Mouse (Mus musculus) neural tube, embryonic 12.5 days (tissue): ENCODE measurements around the gene Fbxo44. TPM values are rescaled to one million over a fixed set of nuclear protein-coding genes. Genes with fewer than 3 reads are reported as not detected.

Source experiments
- ATAC-seq: fragments of 200-750 bp; cut with Nextera tagmentation; 2 replicates; pipeline ENCODE4 v1.8.0; 2017; ENCODE audit warnings: low read depth, mild to moderate bottlenecking, moderate TSS enrichment, moderate library complexity; ENCODE audit not compliant: low FRiP score
- H3K27ac ChIP-seq: fragments of 300-500 bp; sonication (generic); 2 replicates; pipeline ENCODE4 v1.5.1; 2016
- H3K27me3 ChIP-seq: fragments of 300-500 bp; sonication (generic); replicated peaks from 2 replicates; pipeline ENCODE4 v1.6.1; 2016; ENCODE audit warnings: mild to moderate bottlenecking
- H3K36me3 ChIP-seq: fragments of 300-500 bp; sonication (generic); 2 replicates; pipeline ENCODE4 v1.6.1; 2016; ENCODE audit warnings: mild to moderate bottlenecking
- H3K4me1 ChIP-seq: fragments of 300-500 bp; sonication (generic); 2 replicates; pipeline ENCODE4 v1.6.1; 2016
- H3K4me2 ChIP-seq: fragments of 300-500 bp; sonication (generic); replicated peaks from 2 replicates; pipeline ENCODE4 v1.6.1; 2016; ENCODE audit warnings: mild to moderate bottlenecking
- H3K4me3 ChIP-seq: fragments of 300-500 bp; sonication (generic); 2 replicates; pipeline ENCODE4 v1.5.1; 2016
- H3K9ac ChIP-seq: fragments of 300-500 bp; sonication (generic); 2 replicates; pipeline ENCODE4 v1.6.1; 2016; ENCODE audit warnings: mild to moderate bottlenecking
- H3K9me3 ChIP-seq: fragments of 300-500 bp; sonication (generic); 2 replicates; pipeline ENCODE4 v1.6.1; 2016; ENCODE audit warnings: mild to moderate bottlenecking
- WGBS: fragments of 180-500 bp; shearing (Covaris S2); methylation state at CpG from one replicate; pipeline ENCODE4 v1.1.7; 2016; 5-methylcytosine and 5-hydroxymethylcytosine counted together
- polyA plus RNA-seq: library from polyadenylated mRNA; unstranded; fragments of >200 nt; fragmentation: Nextera tagmentation; extraction: Ambion mirVana; gene quantifications from 2 replicates; pipeline ENCODE4 v1.2.1, GENCODE M21; 2016

Fbxo44 gene
- polyA plus RNA-seq, 1 experiment from 2014 or later = 82.3 TPM

DNA sequence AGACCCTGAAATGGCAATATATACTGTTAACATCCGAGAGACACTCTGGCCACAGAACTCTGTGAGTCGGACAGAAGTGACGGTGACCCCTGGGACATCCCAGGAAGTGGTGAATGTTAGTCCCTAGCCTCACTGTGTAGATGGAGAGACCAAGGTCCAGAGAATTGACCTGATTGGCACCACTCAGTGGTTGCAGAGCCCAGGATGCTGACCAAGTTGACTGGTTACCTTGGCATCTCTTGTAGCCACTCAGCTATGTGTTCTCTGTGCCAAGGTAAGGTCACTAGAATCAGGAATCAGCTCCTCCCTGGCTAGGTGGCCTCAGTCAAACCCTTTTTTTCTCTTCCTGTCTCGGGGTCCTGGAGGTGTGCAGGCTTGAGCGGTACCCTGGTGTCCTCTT, 16.6 kb downstream of the Fbxo44 start:
- H3K9me3 ChIP-seq = no peaks in the 10 kb centered on the region
- no peak overlapping the region for H3K27ac ChIP-seq
- H3K27me3 ChIP-seq = no peaks in the 10 kb centered on the region
- H3K4me2 ChIP-seq = no peak overlapping the region
- H3K4me3 ChIP-seq = no peak overlapping the region
- peaks cover 40% of the 10 kb centered on the region for H3K36me3 ChIP-seq
- ATAC-seq = no peak
- H3K9ac ChIP-seq = no peak overlapping the region
- 88% methylated on average over 5 of the region's 5 CpGs for WGBS
- H3K4me1 ChIP-seq = peaks cover 15% of the 10 kb centered on the region

DNA sequence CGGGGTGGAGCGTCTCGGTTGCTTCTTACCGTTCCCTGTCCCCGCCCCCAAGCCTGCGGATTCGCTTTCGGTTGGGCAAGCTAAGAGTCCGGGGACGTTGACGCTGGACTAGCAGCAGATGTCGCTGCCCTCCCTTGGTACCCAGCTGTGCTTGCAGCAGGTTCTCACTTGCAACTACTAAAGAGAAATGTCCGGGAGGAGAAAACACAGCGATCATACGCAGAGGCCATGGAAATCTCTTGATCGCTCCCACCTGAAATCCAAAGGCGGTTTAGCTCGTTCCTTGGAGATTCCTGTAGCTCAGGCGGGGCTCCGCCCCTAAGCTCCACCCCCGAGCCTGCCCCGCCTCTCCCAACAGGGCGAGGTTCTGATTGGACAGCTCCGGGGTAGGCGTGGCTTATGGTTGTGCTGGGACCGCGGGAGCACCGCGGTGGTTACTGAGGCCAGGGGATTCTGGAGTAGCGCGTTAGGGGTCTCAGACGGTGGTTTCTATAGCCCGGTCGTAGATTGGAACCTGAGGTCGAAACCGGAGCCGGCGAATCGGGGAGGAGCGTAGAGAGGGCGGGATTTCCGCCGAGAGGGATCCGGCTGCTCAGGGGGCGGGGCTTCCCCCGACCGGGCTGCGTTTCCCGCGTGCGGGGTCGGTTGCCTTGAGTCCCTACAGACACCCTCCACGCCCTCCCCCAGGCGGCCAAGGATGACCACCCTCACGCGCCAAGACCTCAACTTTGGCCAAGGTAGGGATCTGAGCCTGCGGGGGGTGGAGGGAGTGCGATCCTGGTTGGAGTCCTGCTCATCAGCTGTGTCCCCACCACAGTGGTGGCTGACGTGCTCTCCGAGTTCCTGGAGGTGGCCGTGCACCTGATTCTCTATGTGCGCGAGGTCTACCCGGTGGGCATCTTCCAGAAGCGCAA, 19.9 kb downstream of the Fbxo44 start:
- Histone ChIP-seq H3K36me3 (peaks cover 13% of the 10 kb centered on the region), H3K9ac (peak overlapping the region; percentile 68), H3K9me3 (no peaks in the 10 kb centered on the region), H3K27ac (peak overlapping the region; percentile 67), H3K4me2 (peak overlapping the region; percentile 88), H3K27me3 (no peaks in the 10 kb centered on the region), H3K4me1 (peaks cover 15% of the 10 kb centered on the region), H3K4me3 (peak overlapping the region; percentile 59)
- peak; percentile 94 for ATAC-seq
- WGBS = under 1% methylated on average over 65 of the region's 65 CpGs

DNA sequence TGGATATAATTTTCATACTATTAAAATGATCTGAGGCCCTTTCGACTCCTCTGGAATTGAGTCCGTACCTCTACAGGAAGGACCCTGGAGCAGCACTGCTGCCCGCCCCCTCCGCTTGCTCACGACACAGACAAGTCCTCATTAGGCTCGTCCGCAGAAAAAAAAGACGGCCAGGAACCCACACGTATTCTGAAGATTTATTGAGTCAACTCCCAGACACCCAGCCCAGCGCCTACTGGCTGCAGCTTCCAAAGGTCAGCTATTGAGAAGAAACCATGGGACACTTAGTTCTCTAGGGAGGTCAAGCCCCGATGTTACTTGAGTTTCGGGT, 20.6 kb downstream of the Fbxo44 start:
- Histone ChIP-seq H3K4me1 (peaks cover 15% of the 10 kb centered on the region), H3K27ac (peak overlapping the region; percentile 67; the same call in 1 of the 2 replicates), H3K36me3 (peaks cover 7% of the 10 kb centered on the region), H3K4me2 (peak overlapping the region; percentile 88), H3K27me3 (no peaks in the 10 kb centered on the region), H3K9me3 (no peaks in the 10 kb centered on the region), H3K4me3 (peak overlapping the region; percentile 59), H3K9ac (peak overlapping the region; percentile 68)
- WGBS = under 1% methylated on average over 12 of the region's 12 CpGs
- peak; percentile 45 for ATAC-seq

DNA sequence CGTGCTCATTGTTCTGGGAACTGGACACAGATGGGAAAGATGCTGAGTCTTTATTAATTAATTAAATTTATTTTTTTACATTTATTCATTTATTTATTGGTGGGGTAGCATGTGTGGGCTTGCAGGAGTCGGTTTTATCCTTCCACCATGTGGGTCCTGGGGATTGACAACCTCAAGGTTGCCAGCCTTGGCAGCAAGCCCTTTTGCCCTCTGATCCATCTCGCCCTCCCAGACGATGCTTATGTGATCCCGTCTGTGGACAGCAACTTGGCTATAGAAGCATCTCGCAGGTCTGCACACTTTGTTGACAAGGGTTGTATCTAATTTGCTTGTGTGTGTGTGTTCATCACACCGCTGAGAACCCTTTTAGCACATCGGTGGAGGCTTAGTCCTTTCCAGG, 22.8 kb downstream of the Fbxo44 start:
- no peak for ATAC-seq
- H3K36me3 ChIP-seq = peaks cover 2% of the 10 kb centered on the region; the same call in 1 of the 2 replicates
- no peaks in the 10 kb centered on the region for H3K9me3 ChIP-seq
- no peak overlapping the region for H3K9ac ChIP-seq
- H3K4me2 ChIP-seq = no peak overlapping the region
- peaks cover 17% of the 10 kb centered on the region for H3K4me1 ChIP-seq
- no peak overlapping the region for H3K4me3 ChIP-seq
- H3K27me3 ChIP-seq = no peaks in the 10 kb centered on the region
- no peak overlapping the region for H3K27ac ChIP-seq
- WGBS = 67% methylated on average over 8 of the region's 8 CpGs

DNA sequence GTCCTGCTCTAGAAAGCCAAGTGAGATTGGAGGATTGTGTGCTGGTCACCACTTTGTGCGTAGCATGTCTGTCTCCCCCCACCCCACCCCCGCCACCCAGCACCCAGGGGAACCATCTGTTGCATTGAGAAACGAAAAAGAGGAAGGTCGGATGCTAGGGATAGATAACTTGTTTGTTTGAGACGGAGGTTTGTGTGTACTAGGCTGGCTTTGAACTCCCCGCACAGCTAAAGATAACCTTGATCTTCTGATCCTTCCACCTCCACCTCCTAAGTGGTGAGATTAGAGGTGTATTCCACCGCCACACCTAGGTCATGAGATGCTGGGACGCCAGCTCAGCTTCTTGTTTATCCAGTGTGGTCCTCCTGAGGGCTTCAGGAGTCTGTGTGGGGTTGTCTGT, 25.3 kb downstream of the Fbxo44 start:
- H3K36me3 ChIP-seq = peaks cover 2% of the 10 kb centered on the region; the same call in 1 of the 2 replicates
- no peak overlapping the region for H3K4me3 ChIP-seq
- H3K27me3 ChIP-seq = peaks cover 10% of the 10 kb centered on the region; the same call in 1 of the 2 replicates
- H3K9ac ChIP-seq = no peak overlapping the region
- H3K27ac ChIP-seq = no peak overlapping the region
- 85% methylated on average over 8 of the region's 8 CpGs for WGBS
- no peak overlapping the region for H3K4me2 ChIP-seq
- H3K9me3 ChIP-seq = no peaks in the 10 kb centered on the region
- no peak for ATAC-seq
- H3K4me1 ChIP-seq = peaks cover 29% of the 10 kb centered on the region

DNA sequence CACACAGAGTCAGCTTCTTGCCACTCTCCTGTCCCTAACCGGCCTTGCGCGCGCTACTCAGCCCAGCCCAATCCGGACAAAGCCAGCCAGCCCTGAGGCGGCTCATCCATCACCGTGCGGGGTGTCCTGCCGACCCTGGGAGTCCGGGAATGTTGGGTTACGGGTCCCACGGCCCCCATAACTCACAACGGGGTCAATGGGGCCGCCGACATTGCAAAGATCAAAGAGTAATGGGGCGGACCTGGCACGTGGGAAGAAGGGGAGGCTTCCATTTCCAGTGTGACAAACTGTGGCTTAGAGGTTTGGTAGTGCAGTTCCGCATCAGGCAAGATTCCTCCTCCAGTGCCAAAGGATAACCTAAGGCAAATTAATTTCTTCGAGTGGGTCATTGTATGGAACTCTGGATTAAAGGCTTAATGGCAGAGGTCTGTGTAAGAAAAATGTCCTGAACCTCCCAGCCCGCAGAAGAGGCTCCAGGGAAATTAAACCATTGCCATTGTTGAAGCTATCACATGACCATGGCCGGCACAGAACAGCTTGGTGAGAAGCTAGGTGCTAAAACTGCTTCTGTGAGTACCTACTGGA, 28.7 kb downstream of the Fbxo44 start:
- Histone ChIP-seq H3K27me3 (peaks cover 12% of the 10 kb centered on the region; the same call in 1 of the 2 replicates), H3K4me1 (peaks cover 45% of the 10 kb centered on the region), H3K27ac (peak overlapping the region; percentile 96), H3K4me2 (peak overlapping the region; percentile 84), H3K9ac (peak overlapping the region; percentile 97), H3K9me3 (no peaks in the 10 kb centered on the region), H3K36me3 (peaks cover 2% of the 10 kb centered on the region; the same call in 1 of the 2 replicates), H3K4me3 (peak overlapping the region; percentile 73)
- peak; percentile 85 for ATAC-seq
- WGBS = 1% methylated on average over 21 of the region's 21 CpGs

DNA sequence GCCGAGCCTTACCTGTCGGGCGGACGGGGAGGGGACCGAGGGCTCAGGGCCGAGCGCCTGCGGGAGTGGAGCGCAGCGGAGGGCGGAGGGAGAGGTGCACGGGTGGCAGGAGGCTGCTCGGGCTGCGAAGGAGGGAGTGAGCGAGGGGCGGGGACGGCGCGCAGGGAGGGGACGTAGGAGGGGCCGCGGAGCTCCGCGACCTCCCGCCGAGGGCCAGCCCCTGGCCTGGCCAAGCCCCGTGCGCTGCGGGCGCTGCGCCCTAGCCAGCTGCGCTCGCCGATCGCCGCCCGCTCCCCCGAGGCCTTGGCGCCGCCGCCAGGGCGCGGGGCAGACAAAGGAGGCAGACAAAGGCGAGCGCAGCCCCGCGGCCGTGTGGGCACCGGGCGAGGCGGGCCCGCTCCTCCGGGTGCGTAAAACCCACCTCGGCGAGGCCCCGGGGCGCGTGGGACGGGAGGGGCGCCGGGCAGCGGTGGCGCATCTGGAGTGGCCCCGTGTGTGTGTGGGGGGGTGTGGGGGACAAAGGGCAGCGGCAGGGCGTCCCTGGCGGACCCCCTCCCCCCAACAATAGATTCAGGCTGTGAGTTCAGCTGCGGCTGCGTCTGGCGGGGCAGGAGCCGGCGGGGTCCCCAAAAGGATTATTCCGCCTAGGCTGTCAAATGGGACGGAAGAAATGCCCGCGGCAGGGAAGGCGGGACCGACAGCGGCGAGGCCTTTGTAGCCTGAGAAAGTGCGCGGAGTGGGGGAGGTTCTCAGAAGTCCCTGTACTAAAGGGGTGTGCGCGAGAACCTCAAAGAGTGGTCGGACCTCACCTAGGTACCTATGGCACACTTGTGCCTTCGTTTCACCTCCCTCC, 29.5 kb downstream of the Fbxo44 start, which contains the start of gene Draxin:
Gene Draxin, minus strand, starts transcription at position 138 of the 853 bp plus-strand sequence.
- peak; percentile 78 for ATAC-seq
- WGBS = under 1% methylated on average over 63 of the region's 87 CpGs
- peak within 1 kb of the TSS; percentile 73 for H3K4me3 ChIP-seq

DNA sequence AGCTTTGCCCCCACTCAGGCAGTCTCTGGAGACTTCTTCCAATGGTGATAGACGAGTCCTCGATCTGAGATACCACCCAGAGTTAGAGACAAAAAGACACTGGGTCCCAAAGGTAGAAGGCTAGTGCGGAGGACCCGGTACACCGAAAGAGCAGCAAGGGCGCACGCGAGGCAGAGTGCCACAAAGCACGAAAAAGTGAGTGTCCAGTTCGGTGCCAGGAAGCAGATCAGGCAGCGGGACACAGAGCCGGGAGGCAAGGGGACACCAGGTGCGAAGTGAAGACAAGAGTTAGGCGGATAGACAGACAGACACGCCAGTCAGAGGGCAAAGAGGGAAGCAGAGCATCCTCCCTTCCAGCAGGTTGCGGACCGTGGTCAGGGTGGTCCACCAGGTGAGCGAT, 30.1 kb downstream of the Fbxo44 start, which contains the start of gene Mad2l2:
Gene Mad2l2, plus strand, starts transcription at position 252 of the 400 bp plus-strand sequence.
- no peaks in the 10 kb centered on the region for H3K9me3 ChIP-seq
- H3K4me3 ChIP-seq = peak within 1 kb of the TSS; percentile 73
- ATAC-seq = peak; percentile 11
- peak within 1 kb of the TSS; percentile 97 for H3K9ac ChIP-seq
- peak within 1 kb of the TSS; percentile 84 for H3K4me2 ChIP-seq
- WGBS = under 1% methylated on average over 18 of the region's 18 CpGs
- H3K36me3 ChIP-seq = peaks cover 2% of the 10 kb centered on the region; the same call in 1 of the 2 replicates
- H3K4me1 ChIP-seq = peaks cover 48% of the 10 kb centered on the region
- H3K27me3 ChIP-seq = peaks cover 12% of the 10 kb centered on the region; the same call in 1 of the 2 replicates
- peak within 1 kb of the TSS; percentile 96 for H3K27ac ChIP-seq

More for the DNA sequence above, 29.5 kb downstream of the Fbxo44 start, which contains the start of gene Draxin:
- H3K9ac ChIP-seq = peak within 1 kb of the TSS; percentile 97
- H3K9me3 ChIP-seq = no peaks in the 10 kb centered on the region
- H3K27me3 ChIP-seq = peaks cover 12% of the 10 kb centered on the region; the same call in 1 of the 2 replicates
- H3K27ac ChIP-seq = peak within 1 kb of the TSS; percentile 96
- H3K4me2 ChIP-seq = peak within 1 kb of the TSS; percentile 84
- peaks cover 2% of the 10 kb centered on the region; the same call in 1 of the 2 replicates for H3K36me3 ChIP-seq
- peaks cover 48% of the 10 kb centered on the region for H3K4me1 ChIP-seq

DNA sequence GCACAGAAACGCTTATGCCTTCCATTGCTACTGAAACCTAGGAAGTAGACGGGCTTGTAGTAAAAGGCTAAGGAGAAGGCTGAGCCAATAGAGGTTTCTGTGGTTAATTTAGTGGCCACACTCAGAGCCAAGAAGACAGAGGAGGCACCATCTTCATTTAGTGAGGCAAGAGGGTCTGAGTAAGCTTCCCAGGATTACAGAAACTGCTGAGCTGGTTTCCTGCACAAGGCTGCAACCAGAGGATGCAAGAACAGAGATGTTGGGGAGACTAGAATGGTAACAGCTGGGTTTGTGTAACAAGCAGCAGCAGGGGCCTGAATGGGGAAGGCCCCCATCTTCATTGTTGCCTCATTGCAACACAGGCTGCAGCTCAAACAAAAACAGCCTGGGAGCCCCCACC, 31.6 kb downstream of the Fbxo44 start:
- H3K9ac ChIP-seq = peak overlapping the region; percentile 97; the same call in 1 of the 2 replicates
- H3K4me1 ChIP-seq = peaks cover 48% of the 10 kb centered on the region
- H3K27ac ChIP-seq = no peak overlapping the region
- H3K4me3 ChIP-seq = peak overlapping the region; percentile 73
- H3K27me3 ChIP-seq = peaks cover 12% of the 10 kb centered on the region; the same call in 1 of the 2 replicates
- H3K36me3 ChIP-seq = peaks cover under 1% of the 10 kb centered on the region; the same call in 1 of the 2 replicates
- H3K4me2 ChIP-seq = peak overlapping the region; percentile 84
- no peak for ATAC-seq
- 65% methylated on average over 2 of the region's 2 CpGs for WGBS
- H3K9me3 ChIP-seq = no peaks in the 10 kb centered on the region

DNA sequence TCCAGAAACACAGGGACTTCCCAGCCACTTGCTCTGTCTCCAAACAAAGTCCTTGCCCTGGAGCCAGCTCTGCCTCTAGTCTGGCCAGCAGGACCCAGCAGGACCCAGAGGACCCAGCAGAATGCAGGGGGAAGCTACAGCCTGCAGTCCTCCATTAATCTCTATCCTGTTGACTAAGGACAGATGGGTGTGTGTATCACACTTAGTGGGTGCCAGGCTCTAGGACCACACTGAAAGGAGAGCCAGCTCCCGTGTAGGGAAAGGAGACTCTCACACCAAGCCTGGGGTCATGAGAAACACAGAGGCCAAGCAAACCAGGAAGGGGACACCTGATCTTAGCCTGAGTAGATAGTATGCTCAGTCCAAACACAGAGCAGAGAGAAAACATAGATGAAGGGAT, 32.0 kb downstream of the Fbxo44 start:
- WGBS = 63% methylated on average over 1 of the region's 1 CpGs
- H3K27me3 ChIP-seq = peaks cover 12% of the 10 kb centered on the region; the same call in 1 of the 2 replicates

DNA sequence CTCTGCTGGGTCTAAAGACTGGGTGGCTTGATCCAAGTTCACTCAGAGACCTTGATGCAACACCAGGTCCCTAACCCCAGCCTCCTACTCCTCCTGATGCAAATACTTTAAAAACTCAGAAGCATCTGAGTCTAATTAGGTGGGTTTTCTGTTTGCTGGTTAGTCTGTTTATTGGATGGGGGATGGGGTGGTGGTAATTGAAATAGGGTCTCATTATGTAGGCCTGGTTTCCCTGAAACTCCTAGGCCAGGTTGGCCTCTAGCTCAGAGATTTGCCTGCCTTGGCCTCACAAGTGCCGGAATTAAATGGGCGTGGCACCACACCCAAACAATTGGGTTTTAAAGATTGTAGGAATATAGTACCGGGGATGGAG, 37.6 kb downstream of the Fbxo44 start:
- Histone ChIP-seq H3K27me3 (no peaks in the 10 kb centered on the region), H3K36me3 (no peaks in the 10 kb centered on the region), H3K4me2 (0 out of 2 replicates have a peak overlapping the region, but pooled peaks have one; percentile 1), H3K4me3 (no peak overlapping the region), H3K27ac (no peak overlapping the region), H3K9me3 (no peaks in the 10 kb centered on the region), H3K4me1 (peaks cover 34% of the 10 kb centered on the region), H3K9ac (no peak overlapping the region)
- ATAC-seq = peak; percentile 1; the same call in 1 of the 2 replicates
- WGBS = 52% methylated on average over 3 of the region's 3 CpGs

More for the DNA sequence above, 32.0 kb downstream of the Fbxo44 start:
- no peak overlapping the region; the same call in 1 of the 2 replicates for H3K9ac ChIP-seq
- no peaks in the 10 kb centered on the region for H3K9me3 ChIP-seq
- H3K4me3 ChIP-seq = no peak overlapping the region
- H3K4me2 ChIP-seq = peak overlapping the region; percentile 84
- no peaks in the 10 kb centered on the region for H3K36me3 ChIP-seq
- ATAC-seq = no peak
- H3K27ac ChIP-seq = no peak overlapping the region
- H3K4me1 ChIP-seq = peaks cover 48% of the 10 kb centered on the region
